Mouse (Mus musculus): Measurements from ENCODE around the gene Grm7. TPM values are rescaled to one million over a fixed set of nuclear protein-coding genes. Genes with fewer than 3 reads are reported as not detected.

Grm7 gene
- total RNA-seq, 1 experiment = not detected

GRCm38 (mm10) chr6:110653361-110654001 is 8.1 kb downstream of the Grm7 start:
- Histone ChIP-seq H3K36me3 (ENCODE audit: control insufficient read depth, insufficient read depth, low read length, poor library complexity, severe bottlenecking) (no peaks in the 10 kb centered on the region), H3K27ac (ENCODE audit: insufficient read depth, low read depth, low read length, poor library complexity, severe bottlenecking) (no peak overlapping the region), H3K4me1 (ENCODE audit: control insufficient read depth in 2 of 2, insufficient read depth in 2 of 2, low read length in 2 of 2, poor library complexity in 1 of 2) (no peaks in the 10 kb centered on the region), H3K4me3 (ENCODE audit: insufficient read depth in 1 of 2, low read depth in 1 of 2, low read length in 2 of 2, poor library complexity in 1 of 2, severe bottlenecking in 1 of 2) (no peak overlapping the region), H3K9me3 (ENCODE audit: control insufficient read depth, insufficient read depth, low read depth, low read length) (no peaks in the 10 kb centered on the region), H3K9ac (ENCODE audit: insufficient read depth, low read depth, low read length, poor library complexity, severe bottlenecking) (no peak overlapping the region)
- in situ Hi-C loops (cut with MboI; ENCODE audit: low sequenced_read_pairs in 2 of 2, unreplicated experiment in 2 of 2) = no loop called here
- TF ChIP-seq CHD2 (IDR thresholded peaks at IDR 0.05; ENCODE audit: low read depth, low read length) = no peak
- TF ChIP-seq ZC3H11A (IDR thresholded peaks at IDR 0.05; ENCODE audit: borderline replicate concordance, low read depth, low read length) = no peak
- TF ChIP-seq MAFK (IDR thresholded peaks at IDR 0.05; ENCODE audit: insufficient read depth, low read depth, low read length) = no peak
- no peak for TF ChIP-seq ZNF384 (IDR thresholded peaks at IDR 0.05; ENCODE audit: low read depth, low read length)
- no peak for TF ChIP-seq HCFC1 (IDR thresholded peaks at IDR 0.05; ENCODE audit: borderline replicate concordance, insufficient read depth, low read length)
- no peak for DNase-seq (ENCODE audit: low read depth, low spot score)

GRCm38 (mm10) chr6:110664436-110664835 is 19.1 kb downstream of the Grm7 start:
- no peaks in the 10 kb centered on the region for H3K4me1 ChIP-seq (ENCODE audit: control insufficient read depth in 2 of 2, insufficient read depth in 2 of 2, low read length in 2 of 2, poor library complexity in 1 of 2)
- no peaks in the 10 kb centered on the region for H3K9me3 ChIP-seq (ENCODE audit: control insufficient read depth, insufficient read depth, low read depth, low read length)
- no peak for DNase-seq (ENCODE audit: low read depth, low spot score)
- H3K4me3 ChIP-seq (ENCODE audit: insufficient read depth in 1 of 2, low read depth in 1 of 2, low read length in 2 of 2, poor library complexity in 1 of 2, severe bottlenecking in 1 of 2) = no peak overlapping the region
- in situ Hi-C loops (cut with MboI; ENCODE audit: low sequenced_read_pairs in 2 of 2, unreplicated experiment in 2 of 2) = no loop called here
- no peak overlapping the region for H3K9ac ChIP-seq (ENCODE audit: insufficient read depth, low read depth, low read length, poor library complexity, severe bottlenecking)
- no peaks in the 10 kb centered on the region for H3K36me3 ChIP-seq (ENCODE audit: control insufficient read depth, insufficient read depth, low read length, poor library complexity, severe bottlenecking)
- H3K27ac ChIP-seq (ENCODE audit: insufficient read depth, low read depth, low read length, poor library complexity, severe bottlenecking) = no peak overlapping the region
- TF ChIP-seq HCFC1 (IDR thresholded peaks at IDR 0.05; ENCODE audit: borderline replicate concordance, insufficient read depth, low read length) (no peak), CHD2 (IDR thresholded peaks at IDR 0.05; ENCODE audit: low read depth, low read length) (no peak), MAFK (IDR thresholded peaks at IDR 0.05; ENCODE audit: insufficient read depth, low read depth, low read length) (no peak), ZNF384 (IDR thresholded peaks at IDR 0.05; ENCODE audit: low read depth, low read length) (no peak)

DNA sequence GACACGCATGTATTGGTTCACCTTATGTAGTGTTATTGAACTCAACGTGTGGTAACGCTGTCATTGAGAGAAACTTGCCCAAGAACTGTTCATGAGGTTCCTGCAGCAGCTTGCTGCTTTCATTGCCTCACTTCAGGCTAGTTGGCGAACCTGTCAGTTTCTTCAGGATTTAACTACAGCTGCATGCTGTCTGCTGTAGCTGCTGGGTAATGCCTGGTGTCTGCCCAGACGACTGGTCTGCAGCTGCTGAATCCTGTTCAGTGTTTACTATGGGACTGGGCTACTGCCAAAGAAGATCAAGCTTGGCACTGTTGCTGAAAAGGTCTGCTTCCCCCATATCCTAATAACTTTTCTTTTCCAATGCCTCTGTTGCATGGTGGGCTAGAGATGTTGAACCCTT is 23.1 kb downstream of the Grm7 start:
- H3K9ac ChIP-seq (ENCODE audit: insufficient read depth, low read depth, low read length, poor library complexity, severe bottlenecking) = no peak overlapping the region
- H3K4me1 ChIP-seq (ENCODE audit: control insufficient read depth in 2 of 2, insufficient read depth in 2 of 2, low read length in 2 of 2, poor library complexity in 1 of 2) = no peaks in the 10 kb centered on the region
- no peaks in the 10 kb centered on the region for H3K9me3 ChIP-seq (ENCODE audit: control insufficient read depth, insufficient read depth, low read depth, low read length)
- TF ChIP-seq HCFC1 (IDR thresholded peaks at IDR 0.05; ENCODE audit: borderline replicate concordance, insufficient read depth, low read length) = no peak
- no peak for TF ChIP-seq ZC3H11A (IDR thresholded peaks at IDR 0.05; ENCODE audit: borderline replicate concordance, low read depth, low read length)
- TF ChIP-seq ZNF384 (IDR thresholded peaks at IDR 0.05; ENCODE audit: low read depth, low read length) = no peak
- no peak for TF ChIP-seq MAFK (IDR thresholded peaks at IDR 0.05; ENCODE audit: insufficient read depth, low read depth, low read length)
- TF ChIP-seq CHD2 (IDR thresholded peaks at IDR 0.05; ENCODE audit: low read depth, low read length) = no peak
- in situ Hi-C loops (cut with MboI; ENCODE audit: low sequenced_read_pairs in 2 of 2, unreplicated experiment in 2 of 2) = no loop called here
- no peaks in the 10 kb centered on the region for H3K36me3 ChIP-seq (ENCODE audit: control insufficient read depth, insufficient read depth, low read length, poor library complexity, severe bottlenecking)
- no peak overlapping the region for H3K27ac ChIP-seq (ENCODE audit: insufficient read depth, low read depth, low read length, poor library complexity, severe bottlenecking)
- no peak for DNase-seq (ENCODE audit: low read depth, low spot score)
- H3K4me3 ChIP-seq (ENCODE audit: insufficient read depth in 1 of 2, low read depth in 1 of 2, low read length in 2 of 2, poor library complexity in 1 of 2, severe bottlenecking in 1 of 2) = no peak overlapping the region

DNA sequence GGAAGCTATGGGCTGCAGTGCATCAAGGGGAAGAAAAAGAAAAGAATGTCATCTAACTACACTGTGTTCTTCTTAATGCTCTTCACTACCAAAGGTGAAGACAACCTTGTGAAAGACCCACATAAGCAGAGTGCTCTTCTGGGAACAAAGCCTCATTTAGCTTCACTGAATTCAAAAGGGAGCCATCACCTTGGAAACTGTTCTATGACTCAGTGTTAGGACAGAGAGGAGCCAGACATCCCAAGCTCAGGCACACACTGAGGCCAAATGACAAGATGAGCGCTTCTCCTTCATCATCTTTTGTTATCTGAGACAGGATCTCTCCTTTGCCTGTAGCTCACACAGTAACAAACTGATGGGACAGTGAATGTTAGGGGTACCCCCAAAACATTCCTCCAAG is 45.6 kb downstream of the Grm7 start:
- Histone ChIP-seq H3K36me3 (ENCODE audit: control insufficient read depth, insufficient read depth, low read length, poor library complexity, severe bottlenecking) (no peaks in the 10 kb centered on the region), H3K4me3 (ENCODE audit: insufficient read depth in 1 of 2, low read depth in 1 of 2, low read length in 2 of 2, poor library complexity in 1 of 2, severe bottlenecking in 1 of 2) (no peak overlapping the region), H3K9me3 (ENCODE audit: control insufficient read depth, insufficient read depth, low read depth, low read length) (no peaks in the 10 kb centered on the region), H3K4me1 (ENCODE audit: control insufficient read depth in 2 of 2, insufficient read depth in 2 of 2, low read length in 2 of 2, poor library complexity in 1 of 2) (no peaks in the 10 kb centered on the region), H3K27ac (ENCODE audit: insufficient read depth, low read depth, low read length, poor library complexity, severe bottlenecking) (no peak overlapping the region), H3K9ac (ENCODE audit: insufficient read depth, low read depth, low read length, poor library complexity, severe bottlenecking) (no peak overlapping the region)
- TF ChIP-seq HCFC1 (IDR thresholded peaks at IDR 0.05; ENCODE audit: borderline replicate concordance, insufficient read depth, low read length) = no peak
- TF ChIP-seq MAFK (IDR thresholded peaks at IDR 0.05; ENCODE audit: insufficient read depth, low read depth, low read length) = no peak
- TF ChIP-seq ZNF384 (IDR thresholded peaks at IDR 0.05; ENCODE audit: low read depth, low read length) = no peak
- TF ChIP-seq ZC3H11A (IDR thresholded peaks at IDR 0.05; ENCODE audit: borderline replicate concordance, low read depth, low read length) = no peak
- no peak for TF ChIP-seq CHD2 (IDR thresholded peaks at IDR 0.05; ENCODE audit: low read depth, low read length)
- no peak for DNase-seq (ENCODE audit: low read depth, low spot score)
- in situ Hi-C loops (cut with MboI; ENCODE audit: low sequenced_read_pairs in 2 of 2, unreplicated experiment in 2 of 2) = no loop called here

GRCm38 (mm10) chr6:110709763-110710162 is 64.4 kb downstream of the Grm7 start:
- Histone ChIP-seq H3K36me3 (ENCODE audit: control insufficient read depth, insufficient read depth, low read length, poor library complexity, severe bottlenecking) (no peaks in the 10 kb centered on the region), H3K4me3 (ENCODE audit: insufficient read depth in 1 of 2, low read depth in 1 of 2, low read length in 2 of 2, poor library complexity in 1 of 2, severe bottlenecking in 1 of 2) (no peak overlapping the region), H3K27ac (ENCODE audit: insufficient read depth, low read depth, low read length, poor library complexity, severe bottlenecking) (no peak overlapping the region), H3K4me1 (ENCODE audit: control insufficient read depth in 2 of 2, insufficient read depth in 2 of 2, low read length in 2 of 2, poor library complexity in 1 of 2) (no peaks in the 10 kb centered on the region), H3K9me3 (ENCODE audit: control insufficient read depth, insufficient read depth, low read depth, low read length) (no peaks in the 10 kb centered on the region), H3K9ac (ENCODE audit: insufficient read depth, low read depth, low read length, poor library complexity, severe bottlenecking) (no peak overlapping the region)
- DNase-seq (ENCODE audit: low read depth, low spot score) = no peak
- in situ Hi-C loops (cut with MboI; ENCODE audit: low sequenced_read_pairs in 2 of 2, unreplicated experiment in 2 of 2) = no loop called here
- no peak for TF ChIP-seq ZNF384 (IDR thresholded peaks at IDR 0.05; ENCODE audit: low read depth, low read length)
- no peak for TF ChIP-seq HCFC1 (IDR thresholded peaks at IDR 0.05; ENCODE audit: borderline replicate concordance, insufficient read depth, low read length)
